Mouse (Mus musculus) cerebellum, adult 8-10 months (tissue): ENCODE measurements around the gene Kctd21.

Experiments
- DNase-seq: peaks from one replicate; pipeline ENCODE4 v3.0.0; 2022

Kctd21 gene

GRCm38 (mm10) chr7:97331726-97332666 is at the start of gene Kctd21, which contains the start of gene Usp35:
Gene Kctd21, plus strand, starts transcription at chr7:97332327.
Gene Usp35, minus strand, starts transcription at chr7:97332020.
- DNase-seq, result peak; percentile 94

- no peak for DNase-seq
Measured at GRCm38 (mm10) chr7:97296986-97297385, 35.1 kb upstream of the Kctd21 start.

- DNase-seq, result peak; percentile 54
Measured at GRCm38 (mm10) chr7:97297466-97297865, 34.7 kb upstream of the Kctd21 start.

GRCm38 (mm10) chr7:97298279-97298678 is 33.8 kb upstream of the Kctd21 start:
- no peak for DNase-seq

- no peak for DNase-seq
Measured at GRCm38 (mm10) chr7:97298943-97299342, 33.2 kb upstream of the Kctd21 start.

- no peak for DNase-seq
Measured at GRCm38 (mm10) chr7:97300914-97301313, 31.2 kb upstream of the Kctd21 start.

- DNase-seq, result no peak
Measured at GRCm38 (mm10) chr7:97301321-97301720, 30.8 kb upstream of the Kctd21 start.

GRCm38 (mm10) chr7:97302261-97302660 is 29.9 kb upstream of the Kctd21 start:
- no peak for DNase-seq

GRCm38 (mm10) chr7:97302876-97303275 is 29.3 kb upstream of the Kctd21 start:
- DNase-seq, result no peak

GRCm38 (mm10) chr7:97303614-97304013 is 28.5 kb upstream of the Kctd21 start:
- DNase-seq, result no peak

GRCm38 (mm10) chr7:97304471-97304870 is 27.7 kb upstream of the Kctd21 start:
- no peak for DNase-seq

GRCm38 (mm10) chr7:97305206-97305605 is 26.9 kb upstream of the Kctd21 start:
- no peak for DNase-seq

- DNase-seq, result no peak
Measured at GRCm38 (mm10) chr7:97306813-97307212, 25.3 kb upstream of the Kctd21 start.

- DNase-seq, result no peak
Measured at GRCm38 (mm10) chr7:97307546-97307945, 24.6 kb upstream of the Kctd21 start.

GRCm38 (mm10) chr7:97309461-97310340 is 22.4 kb upstream of the Kctd21 start:
- DNase-seq, result no peak

GRCm38 (mm10) chr7:97310341-97310635 is 21.8 kb upstream of the Kctd21 start:
- no peak for DNase-seq

GRCm38 (mm10) chr7:97311620-97312019 is 20.5 kb upstream of the Kctd21 start:
- DNase-seq, result no peak

- no peak for DNase-seq
Measured at GRCm38 (mm10) chr7:97312196-97312595, 19.9 kb upstream of the Kctd21 start.

- DNase-seq, result no peak
Measured at GRCm38 (mm10) chr7:97312856-97313255, 19.3 kb upstream of the Kctd21 start.

GRCm38 (mm10) chr7:97313364-97313995 is 18.6 kb upstream of the Kctd21 start:
- DNase-seq, result no peak

GRCm38 (mm10) chr7:97314646-97315045 is 17.5 kb upstream of the Kctd21 start:
- DNase-seq, result no peak

- no peak for DNase-seq
Measured at GRCm38 (mm10) chr7:97315656-97316055, 16.5 kb upstream of the Kctd21 start.

- no peak for DNase-seq
Measured at GRCm38 (mm10) chr7:97317706-97318105, 14.4 kb upstream of the Kctd21 start.
